Mouse (Mus musculus): ENCODE measurements around the gene Zfp383. TPM values are rescaled to one million over a fixed set of nuclear protein-coding genes. Genes with fewer than 3 reads are reported as not detected.

Zfp383 gene
- total RNA-seq (2023), result 1 to 10 TPM; 3.5 to 4.1 TPM

DNA sequence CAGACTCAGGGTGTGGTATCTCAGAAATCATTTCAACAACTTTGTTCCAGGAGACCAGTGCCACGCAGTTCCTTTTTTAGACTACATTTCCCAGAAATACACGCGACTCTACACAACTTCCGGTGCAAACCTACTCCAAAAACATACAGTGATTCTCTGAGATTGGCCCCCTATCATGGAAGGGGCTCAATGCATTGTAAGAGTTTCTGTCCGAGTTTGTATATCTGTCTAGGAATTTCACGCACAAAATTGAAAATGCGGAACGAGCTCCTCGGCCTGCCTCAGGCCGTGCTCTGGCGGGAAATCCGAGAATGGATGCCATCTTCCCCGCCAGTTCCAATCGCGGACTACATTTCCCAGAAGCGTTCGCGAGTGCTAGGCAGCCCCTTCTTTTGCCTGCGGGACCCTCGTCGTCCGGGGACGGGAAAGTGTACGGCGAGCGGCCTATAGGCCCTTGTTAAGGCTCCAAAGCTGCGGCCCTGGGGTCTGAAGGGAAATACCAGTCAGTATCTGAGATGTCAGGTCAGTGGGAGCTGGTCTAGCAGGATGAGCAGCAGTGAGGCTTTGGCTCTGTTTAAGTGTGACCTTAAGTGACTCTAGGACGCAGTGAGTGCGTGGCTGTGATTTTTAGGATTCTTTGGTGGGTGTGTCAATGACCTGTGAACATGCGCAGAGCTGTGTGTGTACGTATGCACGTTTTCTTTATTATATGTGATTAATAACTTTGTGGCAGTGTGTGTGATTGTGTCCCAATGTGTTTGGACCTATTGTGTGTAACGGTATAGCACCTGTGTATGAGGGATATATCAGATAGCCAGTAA, at the start of gene Zfp383:
TSS of gene Zfp383 (plus strand) at position 94 of the 821 bp plus-strand sequence.

DNA sequence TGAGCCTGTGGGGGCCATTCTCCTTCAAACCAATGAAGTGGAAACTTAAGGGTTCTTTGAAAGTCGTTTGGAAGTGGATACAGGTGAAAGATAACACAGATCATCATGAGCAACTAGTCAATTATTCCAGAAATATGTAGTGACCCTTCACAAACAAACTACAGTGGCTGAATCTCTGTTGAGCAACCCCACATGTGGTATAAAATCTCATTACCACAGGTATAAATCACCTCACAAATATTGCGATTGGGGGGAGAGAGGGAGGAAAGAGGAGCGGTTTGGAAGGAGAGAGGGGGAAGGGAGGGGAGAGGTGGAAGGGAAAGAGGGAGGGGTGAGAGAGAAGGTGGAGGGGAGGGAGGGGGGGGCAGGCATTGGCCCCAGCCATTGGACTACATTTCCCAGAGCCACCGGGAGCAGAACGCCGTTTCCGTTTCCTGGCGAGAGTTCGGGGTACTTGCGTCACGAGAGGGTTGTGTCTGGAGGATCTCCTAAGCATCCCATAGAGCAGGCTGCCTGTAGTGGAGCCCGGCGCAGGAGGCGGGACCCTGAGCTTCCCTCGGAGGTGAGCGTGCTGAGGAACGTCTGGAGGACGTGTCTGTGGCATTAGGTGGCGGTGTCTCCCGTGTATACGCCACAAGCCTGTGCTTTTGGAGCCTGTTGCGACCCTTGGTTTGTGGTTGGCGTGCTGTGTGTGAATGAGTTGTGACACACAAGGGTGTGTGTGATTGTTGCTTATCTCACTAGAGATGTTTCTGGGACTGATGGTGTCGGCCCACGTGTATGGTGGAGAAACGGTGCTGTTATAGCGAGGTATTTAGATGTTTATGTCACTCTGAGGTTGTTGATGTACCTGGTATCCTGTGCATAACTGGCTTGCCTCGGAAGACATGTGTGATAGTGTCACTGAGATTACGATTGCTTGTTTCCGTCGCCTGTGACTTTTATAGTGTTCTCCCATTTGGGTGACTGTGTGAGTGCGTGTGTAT, 48.2 kb upstream of the Zfp383 start, which contains the start of gene Zfp420:
TSS of gene Zfp420 (plus strand) at position 448 of the 986 bp plus-strand sequence.

DNA sequence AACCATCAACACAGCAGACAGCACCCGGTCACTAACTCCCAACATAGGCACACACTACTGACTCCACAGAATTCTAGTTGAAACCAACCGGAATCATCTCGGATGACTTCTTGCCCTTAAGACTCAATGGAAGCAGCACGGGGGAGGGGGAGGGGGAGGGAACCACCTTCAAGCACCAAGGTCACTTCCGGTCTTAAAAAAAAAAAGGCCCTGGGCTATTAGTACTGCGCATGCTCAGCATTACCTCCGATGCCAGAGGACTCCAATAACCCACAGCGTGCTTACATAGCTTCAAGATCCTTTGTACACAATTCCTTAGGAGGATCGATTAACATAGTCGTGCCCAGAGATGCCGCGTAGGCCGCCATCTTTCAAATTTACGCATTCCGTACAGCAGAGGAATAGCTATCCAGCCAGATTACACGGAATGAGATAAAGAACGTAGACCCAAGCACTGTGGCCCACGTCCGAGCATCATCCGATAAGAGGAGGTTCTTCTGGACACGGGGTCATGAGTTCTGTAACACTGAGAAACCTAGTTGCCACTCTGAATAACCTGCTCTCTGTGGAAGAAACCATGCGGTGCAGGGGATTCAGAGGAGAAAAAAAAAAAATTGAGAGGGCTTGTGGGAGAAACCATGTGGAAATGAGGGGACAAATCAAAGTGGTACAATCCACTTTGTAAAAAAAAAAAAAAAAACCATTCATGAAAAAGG, 1.9 kb upstream of the Zfp383 start, which contains the start of gene Zfp27:
TSS of gene Zfp27 (minus strand) at position 607 of the 716 bp plus-strand sequence.

DNA sequence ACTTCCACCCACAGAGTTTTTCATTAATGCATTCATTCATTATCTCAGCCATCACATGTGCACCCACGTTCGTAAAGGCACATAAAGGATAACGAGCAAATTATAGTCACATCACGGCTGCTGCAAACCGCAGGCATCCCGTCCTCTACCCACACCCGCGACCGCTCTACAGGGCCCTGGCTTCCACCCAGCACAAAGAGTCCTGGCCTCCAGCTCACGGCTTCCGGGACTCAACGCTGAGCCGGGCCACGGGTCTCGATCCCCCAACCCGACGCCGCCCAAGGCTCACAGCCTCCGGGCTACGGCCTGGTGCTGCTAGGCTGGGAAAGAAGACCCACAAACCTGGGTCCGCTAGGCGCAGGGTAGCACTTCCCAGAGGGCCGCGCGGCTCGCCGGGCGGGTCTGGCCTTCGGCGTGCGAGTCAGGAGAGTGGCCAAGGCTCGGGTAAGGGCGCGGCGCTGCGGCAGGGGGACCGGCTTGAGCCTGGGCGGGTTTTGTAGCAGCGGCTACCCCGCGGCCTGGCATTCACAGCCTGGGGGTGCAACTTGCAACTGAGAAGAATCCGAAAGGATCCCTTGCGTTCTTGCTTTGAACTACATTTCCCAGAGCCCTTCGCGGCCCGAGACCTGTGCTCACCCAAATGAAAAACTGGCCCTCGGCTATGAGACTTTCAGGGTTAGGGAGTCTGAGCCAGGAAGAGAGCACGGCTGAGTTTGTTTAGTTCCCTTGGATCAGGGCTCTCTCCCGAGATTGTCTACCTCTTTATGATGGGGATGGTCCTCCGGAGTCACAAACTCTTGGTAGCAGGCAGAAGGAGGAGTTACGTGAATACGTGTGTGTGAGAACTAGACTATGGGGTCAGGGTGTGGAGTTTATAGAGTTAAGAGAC, 45.7 kb downstream of the Zfp383 start, which contains the start of gene Zfp74:
TSS of gene Zfp74 (minus strand) at position 577 of the 889 bp plus-strand sequence.

Other genes starting within 250 kb of the Zfp383 start
- not detected for gene Catsperg2, start 181.2 kb upstream of the Zfp383 start, total RNA-seq (2023)
- 10 to 100 TPM; 18.2 to 21.5 TPM for gene Zfp84, start 139.7 kb upstream of the Zfp383 start, total RNA-seq (2023)
- 1 to 10 TPM; 1.2 to 1.5 TPM for gene Zfp30, start 124.2 kb upstream of the Zfp383 start, total RNA-seq (2023)
- gene Zfp790, start 92.1 kb upstream of the Zfp383 start, total RNA-seq (2023), result 10 to 100 TPM; 13.3 to 13.8 TPM
- 1 to 10 TPM; 6.9 to 7.2 TPM for gene Zfp940, start 54.6 kb upstream of the Zfp383 start, total RNA-seq (2023)
- gene Zfp420, start 48.2 kb upstream of the Zfp383 start, total RNA-seq (2023), result 10 to 100 TPM; 21.1 to 23.9 TPM
- gene Zfp27, start 1.7 kb upstream of the Zfp383 start, total RNA-seq (2023), result 10 to 100 TPM in 1 of 2 experiments, 1 to 10 TPM in 1; 8.1 to 10.1 TPM
- gene Zfp74, start 45.9 kb downstream of the Zfp383 start, total RNA-seq (2023), result 10 to 100 TPM; 12.8 to 14.0 TPM
- gene Zfp568, start 75.7 kb downstream of the Zfp383 start, total RNA-seq (2023), result 10 to 100 TPM; 20.8 to 22.1 TPM
- 1 to 10 TPM; 5.5 to 6.3 TPM for gene Zfp14, start 143.2 kb downstream of the Zfp383 start, total RNA-seq (2023)
- gene Zfp82, start 164.7 kb downstream of the Zfp383 start, total RNA-seq (2023), result 1 to 10 TPM; 5.5 to 7.1 TPM
- not detected for gene Gm26920, start 182.2 kb downstream of the Zfp383 start, total RNA-seq (2023)
- 10 to 100 TPM in 1 of 2 experiments, 1 to 10 TPM in 1; 7.1 to 10.5 TPM for gene Zfp566, start 182.3 kb downstream of the Zfp383 start, total RNA-seq (2023)
- 10 to 100 TPM; 50.5 to 60.3 TPM for gene Zfp260, start 186.6 kb downstream of the Zfp383 start, total RNA-seq (2023)
- 10 to 100 TPM; 11.6 to 16.6 TPM for gene Zfp382, start 213.7 kb downstream of the Zfp383 start, total RNA-seq (2023)

Measured in T-cell, adult 66 days (primary cell).